Mouse (Mus musculus) spleen, adult 18-20 months (tissue): Measurements from ENCODE around the gene Hdac4.
A peak's percentile ranks its signal among the peaks of the same experiment; 100 is the strongest.

ENCODE experiments used
- DNase-seq, 2 experiments: peaks; one replicate each; pipeline ENCODE4 v3.0.0; 2022; ENCODE audit warnings: mixed read lengths in 2 of 2

Gene Hdac4

GRCm38 (mm10) chr1:92098456-92098855 is 97.0 kb downstream of the Hdac4 start:
- DNase-seq = no peak

GRCm38 (mm10) chr1:92096991-92097525 is 98.4 kb downstream of the Hdac4 start:
- no peak for DNase-seq

GRCm38 (mm10) chr1:92092286-92092685 is 103.2 kb downstream of the Hdac4 start:
- DNase-seq = no peak

GRCm38 (mm10) chr1:92087821-92088220 is 107.7 kb downstream of the Hdac4 start:
- no peak for DNase-seq

GRCm38 (mm10) chr1:92087343-92087742 is 108.2 kb downstream of the Hdac4 start:
- DNase-seq = no peak

- no peak for DNase-seq
Measured at GRCm38 (mm10) chr1:92086841-92087240, 108.7 kb downstream of the Hdac4 start.

GRCm38 (mm10) chr1:92086277-92086813 is 109.2 kb downstream of the Hdac4 start:
- DNase-seq = no peak

- DNase-seq = no peak
Measured at GRCm38 (mm10) chr1:92084738-92085137, 110.8 kb downstream of the Hdac4 start.

GRCm38 (mm10) chr1:92084004-92084403 is 111.5 kb downstream of the Hdac4 start:
- no peak for DNase-seq

- no peak for DNase-seq
Measured at GRCm38 (mm10) chr1:92082837-92083541, 112.5 kb downstream of the Hdac4 start.

GRCm38 (mm10) chr1:92082156-92082836 is 113.2 kb downstream of the Hdac4 start:
- DNase-seq = no peak

GRCm38 (mm10) chr1:92079982-92080537 is 115.4 kb downstream of the Hdac4 start:
- peak; percentile 38 to 53 for DNase-seq

GRCm38 (mm10) chr1:92075312-92075711 is 120.2 kb downstream of the Hdac4 start:
- no peak for DNase-seq

GRCm38 (mm10) chr1:92074655-92075054 is 120.8 kb downstream of the Hdac4 start:
- DNase-seq = no peak

- DNase-seq = no peak
Measured at GRCm38 (mm10) chr1:92069932-92070677, 125.4 kb downstream of the Hdac4 start.

- no peak for DNase-seq
Measured at GRCm38 (mm10) chr1:92069464-92069863, 126.0 kb downstream of the Hdac4 start.

GRCm38 (mm10) chr1:92064307-92064706 is 131.2 kb downstream of the Hdac4 start:
- no peak for DNase-seq

GRCm38 (mm10) chr1:92063271-92063670 is 132.2 kb downstream of the Hdac4 start:
- no peak for DNase-seq

- no peak for DNase-seq
Measured at GRCm38 (mm10) chr1:92061198-92062073, 134.1 kb downstream of the Hdac4 start.

- no peak for DNase-seq
Measured at GRCm38 (mm10) chr1:92060532-92061064, 134.9 kb downstream of the Hdac4 start.

- DNase-seq = no peak
Measured at GRCm38 (mm10) chr1:92059571-92059970, 135.9 kb downstream of the Hdac4 start.
